Mouse (Mus musculus): ENCODE measurements around the gene Snx29. TPM values are rescaled to one million over a fixed set of nuclear protein-coding genes. Genes with fewer than 3 reads are reported as not detected.

Gene Snx29
- total and polyA plus RNA-seq, 3 experiments, result 1.2 to 3.2 (median 3.1) TPM

- dilution Hi-C loops (cut with MboI; ENCODE audit: extremely low pct_ligation_motif_present, extremely low pct_unique_long_range_greater_than_20kb, low sequenced_read_pairs) (no loop called here), in situ Hi-C loops (cut with MboI; ENCODE audit: low pct_ligation_motif_present, low pct_unique_long_range_greater_than_20kb, low sequenced_read_pairs) (loop anchor here (5.0 kb wide), 1 partner anchor 34 kb away; no protein-coding TSS in a partner anchor)
- no peak overlapping the region for H3K4me3 ChIP-seq (replicated peaks in 1 of 3; ENCODE audit: low read depth in 2 of 3, low read length in 2 of 3, poor library complexity in 1 of 3)
- H3K4me2 ChIP-seq (ENCODE audit: insufficient read depth, low read depth, poor library complexity, severe bottlenecking), result no peak overlapping the region
- no peaks in the 10 kb centered on the region for H3K79me2 ChIP-seq (replicated peaks; ENCODE audit: control insufficient read depth, extremely low read depth, insufficient read depth, poor library complexity, severe bottlenecking)
- H3K27ac ChIP-seq (ENCODE audit: insufficient read depth, low read depth), result no peak overlapping the region
- H3K27me3 ChIP-seq (replicated peaks), result no peaks in the 10 kb centered on the region
- H3K9ac ChIP-seq (ENCODE audit: insufficient read depth, low read depth), result no peak overlapping the region
- H3K4me1 ChIP-seq (ENCODE audit: control insufficient read depth in 1 of 2, insufficient read depth in 2 of 2), result peaks cover 0 to 15% of the 10 kb centered on the region in 2 experiments; a peak in 2 of 4 replicates
- no peaks in the 10 kb centered on the region for H3K36me3 ChIP-seq (replicated peaks in 1 of 2; ENCODE audit: control insufficient read depth in 1 of 2, insufficient read depth in 1 of 2, low read length in 1 of 2)
- H3K9me3 ChIP-seq (replicated peaks; ENCODE audit: low read length), result no peaks in the 10 kb centered on the region
- TF ChIP-seq KAT2A (IDR thresholded peaks at IDR 0.05; ENCODE audit: insufficient replicate concordance, low read length) (no peak), GABPA (IDR thresholded peaks at IDR 0.05; ENCODE audit: insufficient replicate concordance, low read depth, low read length) (no peak), POLR2A (IDR thresholded peaks at IDR 0.05; ENCODE audit: low read depth, low read length) (no peak), BHLHE40 (IDR thresholded peaks at IDR 0.05; ENCODE audit: low read depth, low read length) (no peak), USF2 (conservative IDR thresholded peaks at IDR 0.05; ENCODE audit: low read depth, low read length) (no peak), POLR2AphosphoS2 (IDR thresholded peaks at IDR 0.05; ENCODE audit: low read depth, low read length) (no peak), RCOR1 (conservative IDR thresholded peaks at IDR 0.05; ENCODE audit: low read depth, low read length) (no peak), PAX5 (IDR thresholded peaks at IDR 0.05; ENCODE audit: low read length) (no peak), JUN (IDR thresholded peaks at IDR 0.05; ENCODE audit: insufficient read depth, low read depth, low read length) (no peak), MEF2A (IDR thresholded peaks at IDR 0.05; ENCODE audit: borderline replicate concordance, low read depth, low read length) (no peak)
- DNase-seq (ENCODE audit: extremely low read depth), result no peak
Observed at GRCm38 (mm10) chr16:11533441-11533840, 210.7 kb downstream of the Snx29 start.

DNA sequence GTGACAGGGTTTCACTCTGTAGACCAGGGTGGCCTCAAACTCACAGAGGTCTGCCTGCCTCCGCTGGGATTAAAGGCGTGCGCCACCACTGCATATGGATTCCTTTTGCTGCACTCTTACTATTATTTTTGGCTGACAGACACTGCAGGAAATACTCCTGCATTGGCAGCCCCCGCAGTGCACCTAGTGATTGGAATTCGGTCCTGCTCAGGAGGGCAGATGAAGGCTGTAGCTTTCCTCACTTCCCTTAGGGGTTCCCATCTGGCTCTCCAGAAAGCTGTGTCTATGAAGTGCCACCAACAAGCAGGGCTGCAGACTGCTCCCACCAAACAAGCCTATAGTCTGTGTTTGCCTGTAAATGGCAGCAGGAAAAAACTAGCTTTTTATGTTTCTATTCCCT is 215.0 kb downstream of the Snx29 start:
- Histone ChIP-seq H3K27ac (ENCODE audit: insufficient read depth, low read depth) (no peak overlapping the region), H3K4me2 (ENCODE audit: insufficient read depth, low read depth, poor library complexity, severe bottlenecking) (no peak overlapping the region), H3K4me1 (ENCODE audit: control insufficient read depth in 1 of 2, insufficient read depth in 2 of 2) (peaks cover 0 to 9% of the 10 kb centered on the region in 2 experiments; a peak in 2 of 4 replicates), H3K27me3 (replicated peaks) (no peaks in the 10 kb centered on the region), H3K9me3 (replicated peaks; ENCODE audit: low read length) (no peaks in the 10 kb centered on the region), H3K36me3 (replicated peaks in 1 of 2; ENCODE audit: control insufficient read depth in 1 of 2, insufficient read depth in 1 of 2, low read length in 1 of 2) (no peaks in the 10 kb centered on the region), H3K9ac (ENCODE audit: insufficient read depth, low read depth) (no peak overlapping the region), H3K4me3 (replicated peaks in 1 of 3; ENCODE audit: low read depth in 2 of 3, low read length in 2 of 3, poor library complexity in 1 of 3) (no peak overlapping the region), H3K79me2 (replicated peaks; ENCODE audit: control insufficient read depth, extremely low read depth, insufficient read depth, poor library complexity, severe bottlenecking) (no peaks in the 10 kb centered on the region)
- no peak for TF ChIP-seq TCF12 (IDR thresholded peaks at IDR 0.05; ENCODE audit: low read depth, low read length)
- no peak for TF ChIP-seq SIN3A (IDR thresholded peaks at IDR 0.05; ENCODE audit: low read length)
- TF ChIP-seq BHLHE40 (IDR thresholded peaks at IDR 0.05; ENCODE audit: low read depth, low read length), result no peak
- no peak for TF ChIP-seq POLR2AphosphoS2 (IDR thresholded peaks at IDR 0.05; ENCODE audit: low read depth, low read length)
- no peak for TF ChIP-seq USF1 (IDR thresholded peaks at IDR 0.05; ENCODE audit: low read depth, low read length)
- TF ChIP-seq MAZ (IDR thresholded peaks at IDR 0.05; ENCODE audit: low read depth, low read length), result no peak
- no peak for TF ChIP-seq ZC3H11A (IDR thresholded peaks at IDR 0.05; ENCODE audit: low read depth, low read length)
- no peak for TF ChIP-seq PAX5 (IDR thresholded peaks at IDR 0.05; ENCODE audit: low read length)
- no peak for TF ChIP-seq RAD21 (IDR thresholded peaks at IDR 0.05; ENCODE audit: low read depth, low read length)
- no peak for TF ChIP-seq USF2 (conservative IDR thresholded peaks at IDR 0.05; ENCODE audit: low read depth, low read length)
- TF ChIP-seq SMC3 (IDR thresholded peaks at IDR 0.05; ENCODE audit: low read depth, low read length), result no peak
- TF ChIP-seq UBTF (IDR thresholded peaks at IDR 0.05; ENCODE audit: low read depth, low read length), result no peak
- TF ChIP-seq RCOR1 (conservative IDR thresholded peaks at IDR 0.05; ENCODE audit: low read depth, low read length), result no peak
- no peak for TF ChIP-seq NRF1 (IDR thresholded peaks at IDR 0.05; ENCODE audit: low read depth, low read length)
- TF ChIP-seq MEF2A (IDR thresholded peaks at IDR 0.05; ENCODE audit: borderline replicate concordance, low read depth, low read length), result no peak
- no peak for TF ChIP-seq KAT2A (IDR thresholded peaks at IDR 0.05; ENCODE audit: insufficient replicate concordance, low read length)
- TF ChIP-seq ETS1 (conservative IDR thresholded peaks at IDR 0.05; ENCODE audit: low read depth, low read length), result no peak
- TF ChIP-seq E2F4 (IDR thresholded peaks at IDR 0.05; ENCODE audit: insufficient replicate concordance, low read depth, low read length), result no peak
- TF ChIP-seq MYC (IDR thresholded peaks at IDR 0.05; ENCODE audit: low read depth, low read length), result no peak
- no peak for DNase-seq (ENCODE audit: extremely low read depth)
- dilution Hi-C loops (cut with MboI; ENCODE audit: extremely low pct_ligation_motif_present, extremely low pct_unique_long_range_greater_than_20kb, low sequenced_read_pairs) (no loop called here), in situ Hi-C loops (cut with MboI; ENCODE audit: low pct_ligation_motif_present, low pct_unique_long_range_greater_than_20kb, low sequenced_read_pairs) (no loop called here)

All from CH12.LX (cell line).